Mouse (Mus musculus) spleen, postnatal 36 days (tissue): ENCODE results near the gene Tmem92.

ENCODE experiments used
- DNase-seq, 2 experiments: peaks; one replicate each; pipeline ENCODE4 v3.0.0; 2022; ENCODE audit warnings: low spot score in 2 of 2, mixed read lengths in 1 of 2

Gene Tmem92

GRCm38 (mm10) chr11:94729565-94729964, 52.9 kb downstream of the Tmem92 start:
- DNase-seq: no peak

GRCm38 (mm10) chr11:94728545-94728944, 54.0 kb downstream of the Tmem92 start:
- no peak for DNase-seq

GRCm38 (mm10) chr11:94727306-94727705, 55.2 kb downstream of the Tmem92 start:
- DNase-seq: no peak
